Mouse (Mus musculus): ENCODE data around the gene Capn11.
A peak's percentile ranks its signal among the peaks of the same experiment; 100 is the strongest.

Gene Capn11

DNA sequence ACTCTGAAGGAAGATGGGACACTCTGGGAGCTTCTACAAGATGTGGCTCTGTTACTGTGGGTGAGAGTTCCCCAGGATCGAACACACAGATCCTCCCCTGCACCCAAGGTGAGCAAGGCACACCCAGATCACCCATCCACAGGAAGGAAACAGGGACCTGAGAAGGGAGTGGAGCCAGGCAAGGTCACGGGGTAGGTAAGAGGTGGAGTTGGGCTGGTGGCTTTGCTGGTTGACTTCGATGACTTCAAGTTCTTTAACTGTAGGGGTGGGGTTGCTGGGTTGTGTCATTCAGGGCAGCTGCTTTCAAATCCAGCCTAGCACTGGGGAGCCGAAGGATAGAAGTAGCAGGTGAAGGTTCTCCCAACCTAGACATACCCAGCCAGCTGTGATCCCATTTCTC, 23.7 kb upstream of the Capn11 start:
- no peak for DNase-seq (ENCODE audit: low read depth, low spot score)

DNA sequence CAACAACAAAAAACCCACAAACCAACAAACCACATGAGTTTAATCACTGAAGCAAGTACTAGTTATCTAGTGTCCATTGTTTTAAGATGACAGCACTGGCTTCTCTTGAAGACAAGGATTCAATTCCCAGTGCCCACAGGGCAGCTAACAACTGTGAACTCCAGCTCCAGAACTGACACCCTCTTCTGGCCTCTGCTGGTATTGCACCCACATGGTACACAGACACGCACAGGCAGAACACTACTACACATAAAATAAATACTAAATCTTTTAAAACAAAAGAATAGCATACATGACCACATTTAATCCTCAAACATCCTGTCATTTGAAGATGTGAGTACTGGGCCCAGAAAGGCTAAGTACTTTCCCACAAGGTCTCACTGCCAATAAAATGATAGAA, 22.5 kb upstream of the Capn11 start:
- no peak for DNase-seq (ENCODE audit: low read depth, low spot score)

DNA sequence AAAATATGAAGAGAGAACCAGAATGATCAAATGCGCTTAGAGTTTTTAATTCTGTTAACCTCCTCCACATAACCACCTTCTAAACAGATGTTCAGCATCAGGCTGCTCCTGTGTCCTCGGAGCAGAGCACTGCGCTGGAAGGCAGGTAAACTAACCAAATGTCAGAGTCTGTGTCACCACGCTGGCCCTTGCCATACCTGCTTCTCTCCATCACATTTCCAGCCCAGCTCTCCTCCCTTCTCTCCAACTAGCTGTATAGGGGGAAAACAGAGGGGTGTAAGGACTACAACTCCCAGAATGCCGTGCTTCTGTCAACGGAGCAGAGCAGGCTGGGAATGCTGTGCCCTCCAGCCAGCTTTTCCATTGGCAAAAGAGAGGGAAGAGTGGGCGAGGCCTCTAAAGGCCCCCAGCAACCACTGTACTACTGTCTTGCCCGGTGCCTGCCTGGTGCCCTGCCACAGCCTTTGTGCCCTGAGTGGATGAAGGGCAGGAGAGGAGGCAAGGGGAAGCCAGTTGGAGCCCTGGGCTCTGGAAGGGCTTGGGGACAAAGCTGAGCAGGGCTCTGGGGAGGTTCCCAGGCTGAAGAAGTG, 21.4 kb upstream of the Capn11 start:
- DNase-seq (ENCODE audit: low read depth, low spot score), result no peak

DNA sequence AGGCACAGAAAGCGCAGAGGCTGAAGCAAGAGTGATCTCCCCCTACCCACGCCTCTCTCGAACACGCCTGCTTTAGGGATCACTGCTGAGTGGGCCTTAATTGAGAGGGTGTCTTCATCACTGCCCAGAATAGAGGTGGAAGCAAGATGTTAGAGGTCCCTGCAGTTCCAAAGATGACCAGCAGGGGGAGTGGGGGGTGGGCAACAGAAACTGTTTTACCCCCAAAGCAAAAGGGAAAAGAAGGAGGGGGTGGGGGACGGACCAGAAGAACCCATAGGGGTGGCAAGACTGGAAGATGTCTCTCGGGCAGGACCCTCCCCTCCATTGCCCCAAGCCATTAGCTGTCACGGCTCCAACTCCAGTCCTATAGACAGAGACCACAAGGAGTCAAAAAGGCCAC, 19.0 kb upstream of the Capn11 start:
- DNase-seq (ENCODE audit: low read depth, low spot score), result no peak

DNA sequence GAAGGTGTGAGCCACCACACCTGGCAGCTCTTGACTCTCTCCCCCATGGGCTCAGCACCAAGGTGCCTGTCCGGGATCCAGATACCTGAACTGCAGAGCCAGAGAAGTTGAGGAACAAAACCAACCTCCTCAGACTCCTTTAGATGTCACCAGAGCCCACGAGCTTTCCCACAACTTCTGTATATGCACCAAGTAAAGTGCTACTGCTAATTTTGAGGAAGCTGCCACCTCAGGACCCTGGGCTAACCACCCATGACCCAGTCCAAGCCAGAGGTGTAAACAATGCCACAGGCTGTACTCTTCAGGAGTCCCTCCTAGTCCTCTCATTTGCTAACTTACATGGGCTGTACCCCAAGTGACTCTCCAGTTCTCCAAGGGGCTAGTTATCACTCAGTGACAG, 13.5 kb upstream of the Capn11 start:
- DNase-seq (ENCODE audit: low read depth, low spot score), result no peak

GRCm38 (mm10) chr17:45671821-45672220, 12.7 kb upstream of the Capn11 start:
- no peak for DNase-seq (ENCODE audit: low read depth, low spot score)

DNA sequence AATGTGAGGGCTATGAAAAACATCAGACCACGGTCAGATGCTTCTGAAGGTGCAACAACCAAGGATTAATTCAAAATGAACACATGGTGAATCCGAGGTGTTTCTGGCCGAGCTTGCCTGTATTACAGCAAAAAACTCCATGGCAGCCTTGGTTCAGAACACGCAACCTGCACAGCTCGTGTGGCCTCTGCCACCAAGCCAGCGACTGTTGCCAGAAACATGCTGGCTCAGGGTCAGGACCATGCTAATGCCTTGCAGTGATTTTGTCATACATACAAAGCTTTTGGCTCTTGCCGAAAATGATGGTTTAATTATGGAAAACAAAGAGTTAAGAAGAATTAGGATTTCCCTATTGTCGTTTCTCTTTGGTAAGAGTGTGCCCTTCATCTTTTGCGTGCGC, 8.9 kb upstream of the Capn11 start:
- no peak for DNase-seq (ENCODE audit: low read depth, low spot score)

- no peak for DNase-seq (ENCODE audit: low read depth, low spot score)
These were observed 8.4 kb upstream of the Capn11 start for GRCm38 (mm10) chr17:45667481-45667880.

DNA sequence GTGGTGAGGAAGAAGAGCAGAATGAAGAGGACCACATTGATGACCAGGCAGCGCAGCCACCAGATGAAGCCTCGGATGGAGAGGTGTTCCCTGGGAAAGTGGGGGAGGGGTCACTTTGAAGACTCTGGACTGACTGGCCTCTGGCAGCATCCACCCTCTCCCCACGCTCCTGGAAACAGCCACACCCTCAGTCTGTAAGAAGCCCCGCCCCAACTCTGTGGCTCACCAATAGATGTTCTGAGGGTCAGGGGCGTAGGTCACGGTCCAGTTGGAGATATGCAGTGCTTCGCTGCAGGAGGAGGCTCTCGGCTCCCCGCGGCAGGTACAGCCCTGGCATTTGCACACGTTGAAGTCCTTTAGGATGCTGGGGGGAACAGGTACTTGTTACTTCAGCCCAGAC, 7.0 kb upstream of the Capn11 start:
- DNase-seq (ENCODE audit: low read depth, low spot score), result no peak

- no peak for DNase-seq (ENCODE audit: low read depth, low spot score)
These were observed 5.5 kb upstream of the Capn11 start for GRCm38 (mm10) chr17:45664608-45665007.

GRCm38 (mm10) chr17:45663106-45663919, 4.2 kb upstream of the Capn11 start:
- DNase-seq (ENCODE audit: low read depth, low spot score), result no peak

- DNase-seq (ENCODE audit: low read depth, low spot score), result peak; percentile 43
These were observed 3.3 kb downstream of the Capn11 start for GRCm38 (mm10) chr17:45655820-45656219.

- DNase-seq (ENCODE audit: low read depth, low spot score), result no peak
These were observed 5.9 kb downstream of the Capn11 start for GRCm38 (mm10) chr17:45653233-45653632.

- DNase-seq (ENCODE audit: low read depth, low spot score), result no peak
These were observed 14.9 kb downstream of the Capn11 start for GRCm38 (mm10) chr17:45644185-45644584.

DNA sequence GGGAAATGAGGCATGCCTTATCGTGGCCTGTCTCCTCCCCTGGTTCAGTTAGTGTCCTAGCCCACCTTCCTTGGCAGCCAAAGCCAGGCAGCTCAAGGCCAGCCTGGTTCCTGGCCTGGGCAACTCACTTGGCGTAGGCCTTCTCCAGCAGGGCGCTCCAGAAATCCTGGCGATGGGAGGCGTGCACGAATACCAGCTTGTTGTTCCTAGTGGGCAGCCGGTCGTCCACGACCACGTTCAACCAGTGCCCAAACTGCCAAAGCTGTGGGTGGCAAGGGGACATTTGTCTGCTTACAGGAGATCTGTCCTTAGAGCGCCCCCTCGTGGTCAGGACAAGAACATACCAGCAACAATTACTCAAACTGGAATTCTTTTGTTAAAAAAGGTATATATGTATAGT, 16.4 kb downstream of the Capn11 start:
- no peak for DNase-seq (ENCODE audit: low read depth, low spot score)

DNA sequence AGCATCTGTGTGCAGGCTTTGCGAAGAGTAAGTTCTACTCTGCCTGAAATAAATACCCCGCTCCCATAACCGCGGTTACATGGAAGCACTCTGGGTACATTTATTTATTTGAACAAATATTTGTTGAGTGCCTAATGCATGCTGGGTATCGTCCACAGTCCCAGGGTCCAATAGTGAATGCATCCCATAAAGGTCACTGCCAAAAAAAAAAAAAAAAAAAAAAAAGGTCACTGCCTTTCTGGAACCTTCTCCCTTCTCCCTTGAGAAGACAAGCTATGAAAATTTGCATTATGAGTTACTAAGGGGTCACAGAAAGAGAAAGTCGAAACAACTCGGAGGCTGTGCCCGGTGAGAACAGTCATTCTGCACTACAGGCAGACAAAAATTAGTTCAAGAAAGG, 17.1 kb downstream of the Capn11 start:
- DNase-seq (ENCODE audit: low read depth, low spot score), result no peak

- DNase-seq (ENCODE audit: low read depth, low spot score), result no peak
These were observed 20.4 kb downstream of the Capn11 start for GRCm38 (mm10) chr17:45638596-45639295.

DNA sequence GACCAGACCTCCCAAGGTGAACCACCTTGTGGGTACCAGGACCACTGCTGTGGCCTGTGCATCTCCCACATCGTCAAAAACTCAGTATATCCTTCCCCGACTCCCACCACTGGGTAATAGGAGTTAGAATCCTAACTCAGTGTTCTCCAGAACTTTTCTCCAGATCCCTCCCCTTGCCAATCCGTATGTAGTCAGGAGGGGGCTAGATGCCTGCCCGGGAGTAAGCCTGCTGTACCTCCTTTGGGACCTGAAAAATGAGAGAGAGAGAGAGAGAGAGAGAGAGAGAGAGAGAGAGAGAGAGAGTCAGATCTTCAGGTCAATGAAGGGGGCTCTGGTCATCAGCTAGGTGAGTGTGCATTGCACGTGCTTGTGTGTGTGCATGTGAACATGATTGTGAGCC, 25.1 kb downstream of the Capn11 start:
- DNase-seq (ENCODE audit: low read depth, low spot score), result no peak

DNA sequence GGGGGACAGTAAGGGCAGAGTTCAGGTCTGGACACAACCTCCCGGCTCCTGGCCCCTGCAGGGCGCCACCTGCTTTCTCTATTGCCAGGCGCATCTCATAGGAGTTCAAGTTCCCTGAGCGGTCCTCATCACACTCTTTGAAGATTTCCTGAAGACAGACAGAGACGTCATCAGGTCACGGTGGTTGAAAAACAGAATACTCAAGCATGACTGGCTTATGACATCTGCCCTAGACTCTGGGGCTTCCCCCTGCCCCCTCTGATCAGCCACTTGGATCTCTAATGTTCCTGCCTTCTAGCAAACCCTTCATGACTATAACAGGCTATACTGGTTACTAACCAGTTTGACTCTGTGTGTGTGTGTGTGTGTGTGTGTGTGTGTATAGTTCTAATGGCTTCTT, 27.2 kb downstream of the Capn11 start:
- DNase-seq (ENCODE audit: low read depth, low spot score), result no peak

DNA sequence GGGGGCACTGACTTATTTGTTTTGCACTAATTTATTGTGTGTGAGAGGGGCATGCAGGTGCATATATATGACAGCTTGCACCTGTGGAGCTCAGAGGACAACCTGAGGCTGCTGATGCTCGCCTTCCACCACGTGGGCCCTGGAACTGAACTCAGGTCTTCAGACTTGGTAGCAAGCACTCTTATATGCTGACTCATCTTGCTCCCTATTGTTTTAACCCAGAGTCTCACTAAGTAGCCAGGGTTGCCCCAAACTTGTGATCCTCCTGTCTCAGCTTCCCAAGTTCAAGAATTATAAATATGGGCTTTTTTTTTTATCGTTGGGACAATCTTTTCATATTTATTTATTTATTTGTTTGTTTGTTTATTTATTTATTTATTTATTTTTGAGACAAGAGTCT, 28.1 kb downstream of the Capn11 start:
- no peak for DNase-seq (ENCODE audit: low read depth, low spot score)

DNA sequence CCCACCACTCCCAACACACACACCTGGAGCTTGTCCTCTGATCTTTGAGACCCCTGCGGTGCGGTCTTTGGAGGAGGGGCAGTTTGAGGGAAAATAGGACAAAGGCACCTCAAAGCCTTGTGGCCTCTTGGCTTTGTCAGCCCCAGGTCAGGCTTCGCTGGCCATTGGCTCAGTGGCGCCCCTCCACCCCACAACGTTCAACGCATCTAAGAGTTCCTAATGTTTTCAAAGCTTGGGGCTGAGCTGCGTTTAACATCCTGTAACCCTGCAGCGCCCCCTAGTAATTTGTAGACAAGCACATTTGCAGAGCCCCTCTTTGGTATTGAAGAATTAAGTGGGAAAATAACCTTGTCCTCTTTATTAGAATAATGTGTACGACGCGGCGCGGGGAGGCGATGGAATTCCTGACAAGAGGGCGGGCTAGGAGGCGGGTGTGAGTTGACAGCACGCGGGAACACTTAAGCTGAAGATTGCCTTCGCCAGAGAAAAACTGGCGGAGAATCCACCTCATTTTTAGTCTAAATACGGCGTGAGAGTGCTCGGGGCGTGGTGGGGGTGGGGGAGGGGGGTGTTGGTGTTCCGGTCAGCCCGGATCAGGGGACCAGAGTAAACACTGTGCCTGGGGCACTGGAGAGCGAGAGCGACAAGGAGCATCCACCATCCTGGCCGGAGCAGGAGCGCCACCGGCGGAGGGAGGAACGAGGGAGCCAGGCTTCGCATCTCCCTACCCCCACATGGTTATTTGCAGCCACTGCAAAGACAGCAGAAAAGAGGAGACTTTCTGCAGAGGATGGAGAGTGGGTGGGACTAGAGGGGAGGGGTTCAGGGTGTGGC, 29.0 kb downstream of the Capn11 start:
- no peak for DNase-seq (ENCODE audit: low read depth, low spot score)
